Mouse (Mus musculus): ENCODE measurements at regions not wholly inside any gene's neighbourhood (a gene's known extent, or its start where the extent isn't known, plus 50 kb on each side); places are given as distances from the start of the nearest gene placed in this dataset.

DNA sequence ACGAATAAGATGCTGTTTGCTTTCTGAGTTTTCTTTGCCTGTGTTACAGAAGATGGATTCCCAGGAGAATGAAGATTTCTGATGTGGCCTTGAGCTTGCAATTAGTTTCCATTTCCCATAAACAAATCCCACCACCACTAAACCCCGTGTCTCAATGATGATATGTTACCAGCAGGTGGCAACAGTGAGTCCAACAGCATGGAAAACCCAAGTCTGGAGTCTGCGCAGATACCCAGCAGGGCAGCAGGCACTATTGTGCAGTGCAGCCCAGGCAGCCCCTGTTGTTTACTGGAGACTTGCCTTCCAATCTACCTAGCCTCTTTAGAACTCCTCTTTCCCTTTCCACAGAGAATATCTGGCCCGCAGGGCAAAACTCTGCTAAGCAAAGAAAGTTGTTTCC is 62.7 kb downstream of the Bmp2 start:
- Histone ChIP-seq H3K4me3 (no peak overlapping the region), H3K27ac (no peak overlapping the region)
- peak in 1 of 2 experiments; percentile 34 for DNase-seq (ENCODE audit: low spot score in 2 of 2)
- peak; percentile 78 for TF ChIP-seq CTCF (conservative IDR thresholded peaks at IDR 0.05)

DNA sequence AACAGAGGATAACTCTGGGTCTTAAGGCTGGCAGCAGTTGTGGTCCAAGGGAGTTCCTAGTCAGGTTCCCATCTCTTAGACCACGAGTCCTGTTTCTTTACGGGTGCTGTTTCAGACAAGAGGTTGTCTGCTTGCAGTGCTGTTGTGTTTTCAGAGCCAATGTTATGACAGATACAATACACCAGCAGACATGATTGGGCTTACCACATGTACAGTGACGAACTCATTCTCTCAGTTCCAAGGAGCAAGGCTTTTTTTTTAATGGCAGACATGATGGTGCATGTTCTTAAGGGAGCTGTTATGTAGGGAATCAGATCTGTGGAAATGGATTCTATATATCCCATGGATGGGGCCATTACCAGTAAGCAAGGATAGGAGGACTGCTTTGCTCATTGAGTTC is 63.3 kb downstream of the Bmp2 start:
- DNase-seq (ENCODE audit: low spot score in 2 of 2): no peak
- Histone ChIP-seq H3K4me3 (no peak overlapping the region), H3K27ac (no peak overlapping the region)
- TF ChIP-seq CTCF (conservative IDR thresholded peaks at IDR 0.05): no peak

DNA sequence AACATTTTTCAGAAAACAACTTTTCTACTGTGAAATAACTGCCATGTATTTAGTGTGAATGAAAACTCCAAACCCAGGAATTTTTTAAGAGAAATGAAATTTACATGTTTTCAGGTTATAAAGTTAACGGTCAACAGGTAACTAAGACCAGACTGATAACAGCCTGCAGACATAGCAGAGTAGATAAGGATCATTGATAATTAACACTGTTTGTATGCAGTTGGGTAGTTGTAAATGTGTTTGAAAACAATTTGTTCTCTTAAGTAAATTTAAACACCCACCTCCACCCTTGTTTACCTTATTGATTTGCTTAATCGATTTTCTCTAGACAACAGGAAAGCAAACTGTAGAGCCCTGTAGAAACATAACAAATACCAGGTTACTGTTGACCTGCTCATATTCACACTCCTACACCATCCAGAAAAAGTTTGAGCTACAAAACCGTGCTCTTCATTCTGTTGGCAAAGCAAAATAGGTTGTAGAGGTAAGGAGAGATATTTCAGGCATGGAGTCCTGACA is 65.4 kb downstream of the Bmp2 start:
- no peak for TF ChIP-seq CTCF (conservative IDR thresholded peaks at IDR 0.05)
- no peak overlapping the region for H3K4me3 ChIP-seq
- H3K27ac ChIP-seq: no peak overlapping the region
- DNase-seq (ENCODE audit: low spot score in 2 of 2): no peak

DNA sequence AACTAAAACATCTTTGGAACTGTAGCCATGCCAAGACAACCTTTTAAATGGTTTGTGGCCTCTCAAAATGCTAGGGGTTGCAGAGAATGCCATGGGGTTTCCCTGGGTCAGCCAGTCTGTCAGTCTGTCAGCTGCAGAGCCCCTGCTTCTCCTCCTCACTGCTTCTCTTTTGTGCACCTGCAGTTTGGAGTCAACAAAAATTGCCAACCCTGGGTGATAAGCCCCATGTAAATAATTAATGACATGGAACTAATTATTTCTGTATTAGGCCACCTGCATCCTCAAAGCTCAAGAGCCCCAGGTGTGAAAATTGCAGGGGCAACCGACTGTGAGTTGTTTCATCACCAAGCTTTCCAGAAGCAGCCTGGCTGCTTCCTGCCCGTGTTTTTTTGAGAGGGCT is 70.6 kb downstream of the Bmp2 start:
- H3K27ac ChIP-seq: no peak overlapping the region
- no peak for TF ChIP-seq CTCF (conservative IDR thresholded peaks at IDR 0.05)
- H3K4me3 ChIP-seq: no peak overlapping the region
- DNase-seq (ENCODE audit: low spot score in 2 of 2): no peak

DNA sequence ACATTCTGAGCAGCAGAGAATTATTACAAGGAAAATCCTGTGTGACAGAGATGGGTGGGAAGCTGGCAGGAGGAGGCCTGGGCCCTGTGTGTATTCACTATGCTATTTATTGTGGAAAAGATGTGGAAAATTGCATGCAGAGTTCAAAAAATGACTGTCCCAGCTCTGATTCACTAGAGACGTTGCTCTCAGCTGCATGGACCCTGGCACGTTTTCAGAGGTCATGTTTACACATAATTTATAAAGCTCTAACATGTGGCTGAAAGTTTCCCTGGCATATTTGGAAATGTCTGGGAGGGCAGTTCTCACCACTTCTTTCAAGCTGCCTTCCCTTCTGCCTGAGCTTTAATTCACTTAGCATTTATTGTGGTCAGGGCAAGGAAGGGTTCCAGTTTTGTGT is 73.6 kb downstream of the Bmp2 start:
- DNase-seq (ENCODE audit: low spot score in 2 of 2): no peak
- TF ChIP-seq CTCF (conservative IDR thresholded peaks at IDR 0.05): no peak
- Histone ChIP-seq H3K4me3 (no peak overlapping the region), H3K27ac (no peak overlapping the region)

DNA sequence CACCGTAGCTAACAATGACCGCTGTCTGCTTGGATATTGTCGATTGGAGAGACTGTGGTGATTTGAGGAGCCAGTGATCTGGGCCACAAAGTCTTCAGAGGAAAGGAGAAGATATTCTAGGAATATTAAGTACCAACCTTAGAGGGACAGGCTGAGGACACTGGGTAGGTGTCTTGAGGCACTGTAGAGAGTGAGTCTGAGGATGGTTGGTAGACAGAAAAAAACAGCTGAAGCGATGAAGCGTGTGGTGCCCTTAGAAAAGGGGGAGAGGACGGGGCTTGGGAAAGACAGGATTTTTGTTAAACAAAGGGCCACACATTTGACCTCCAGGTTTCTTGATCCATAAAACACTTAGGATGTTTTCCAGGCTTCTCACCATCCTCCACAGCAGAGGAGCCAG is 76.9 kb downstream of the Bmp2 start:
- no peak overlapping the region for H3K27ac ChIP-seq
- DNase-seq (ENCODE audit: low spot score in 2 of 2): no peak
- TF ChIP-seq CTCF (conservative IDR thresholded peaks at IDR 0.05): no peak
- H3K4me3 ChIP-seq: no peak overlapping the region

DNA sequence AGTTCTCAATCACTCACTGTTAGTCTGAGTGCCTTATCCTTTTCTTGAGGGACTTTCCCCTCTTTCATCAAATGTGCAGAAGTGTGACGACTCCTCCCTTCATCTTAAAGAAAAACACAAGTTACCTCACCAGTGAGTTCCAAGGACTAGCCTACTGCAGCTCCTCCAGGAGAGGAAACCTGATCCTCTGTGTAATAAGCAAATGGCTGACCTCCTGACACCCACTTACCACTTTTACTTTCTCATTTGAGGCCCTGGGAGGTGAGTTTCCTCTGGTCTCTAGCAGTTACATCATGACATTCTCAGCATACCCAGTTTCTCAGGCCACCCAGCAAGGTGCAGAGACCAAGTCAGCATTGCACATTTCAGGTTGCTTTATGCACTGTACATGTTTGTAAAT is 83.5 kb downstream of the Bmp2 start:
- no peak for TF ChIP-seq CTCF (conservative IDR thresholded peaks at IDR 0.05)

DNA sequence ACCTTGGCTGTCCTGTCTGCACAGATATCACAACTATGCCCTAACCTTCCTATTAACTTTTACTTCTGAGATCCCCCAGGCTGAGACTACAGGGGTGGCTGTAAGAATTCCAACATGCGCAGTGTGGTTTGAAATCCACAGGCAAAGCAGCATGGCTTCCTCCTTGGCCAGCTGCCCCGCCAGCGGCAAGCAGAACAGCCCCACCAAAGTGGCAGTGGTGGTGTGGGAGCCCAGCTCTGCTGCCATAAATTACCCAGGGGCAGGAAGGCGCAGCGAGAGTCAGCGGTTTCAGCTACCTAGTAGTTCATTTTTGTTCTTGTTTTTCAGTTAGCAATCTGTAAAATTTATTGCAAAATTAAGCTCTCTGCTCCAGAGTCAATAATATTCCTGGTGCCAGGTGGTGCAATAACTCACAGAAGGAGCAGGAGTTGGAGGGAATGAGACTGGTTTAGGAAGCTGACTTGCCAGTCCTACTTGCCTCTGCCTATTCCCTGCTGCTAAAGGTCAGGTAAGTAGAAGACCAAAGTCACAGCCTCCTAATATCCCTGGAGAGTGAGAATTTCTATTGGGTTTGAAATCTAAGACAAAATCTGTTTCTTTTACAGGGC is 98.0 kb downstream of the Bmp2 start:
- TF ChIP-seq CTCF (conservative IDR thresholded peaks at IDR 0.05): no peak
- Histone ChIP-seq H3K4me3 (no peak overlapping the region), H3K27ac (no peak overlapping the region)
- no peak for DNase-seq (ENCODE audit: low spot score in 2 of 2)

More for the DNA sequence above, 83.5 kb downstream of the Bmp2 start:
- no peak overlapping the region for H3K27ac ChIP-seq
- no peak for DNase-seq (ENCODE audit: low spot score in 2 of 2)
- H3K4me3 ChIP-seq: no peak overlapping the region

DNA sequence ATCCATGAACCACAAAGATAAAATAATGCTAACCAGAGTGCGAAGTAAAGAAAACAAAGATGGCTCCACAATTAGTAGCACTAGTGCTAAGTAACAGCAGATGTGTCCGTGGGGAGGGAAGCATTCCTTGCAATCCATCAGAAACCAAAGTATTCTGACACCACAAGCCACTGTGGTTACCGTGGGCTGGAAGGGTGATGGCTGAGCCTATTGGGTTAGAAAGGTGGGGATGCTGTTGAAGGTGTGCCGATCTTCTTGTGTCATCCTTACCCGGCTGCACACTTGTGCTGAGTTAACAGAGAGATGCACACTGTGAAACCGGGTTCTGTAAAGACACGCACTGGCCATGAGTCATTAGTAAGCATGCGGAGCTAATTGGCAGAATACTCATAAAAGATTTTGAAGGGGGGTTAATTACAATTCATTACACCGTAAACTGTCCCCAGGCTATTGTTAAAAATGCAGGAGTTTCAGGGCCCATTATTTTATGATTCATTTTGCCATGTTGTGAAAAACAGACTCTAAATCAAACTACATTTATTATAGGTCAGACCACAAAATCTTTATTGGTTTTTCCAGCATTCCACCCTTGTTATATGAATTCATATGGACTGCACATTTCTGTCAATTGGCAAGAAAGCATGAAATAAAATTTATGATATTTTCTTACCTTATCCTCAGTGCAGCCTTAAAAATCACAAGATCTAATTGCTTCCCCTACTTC is 114.5 kb downstream of the Bmp2 start:
- DNase-seq (ENCODE audit: low spot score in 2 of 2): no peak
- no peak overlapping the region for H3K27ac ChIP-seq
- H3K4me3 ChIP-seq: no peak overlapping the region
- TF ChIP-seq CTCF (conservative IDR thresholded peaks at IDR 0.05): no peak

DNA sequence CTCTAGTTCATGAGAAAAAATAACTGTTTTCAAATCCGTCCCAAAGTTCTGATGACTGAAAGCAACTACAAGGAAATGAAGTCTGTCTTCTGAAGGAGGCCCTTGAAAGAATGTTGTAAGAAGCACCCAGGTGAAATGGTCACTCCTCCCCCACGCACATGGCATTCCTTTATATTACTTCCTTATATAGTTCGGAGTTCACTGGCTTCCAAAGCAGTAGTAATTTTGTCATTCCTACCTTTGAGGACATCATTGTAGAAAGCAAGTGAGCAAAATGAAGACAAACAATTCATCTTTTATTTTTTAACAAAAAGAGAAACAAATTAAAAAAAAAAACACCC is 115.1 kb downstream of the Bmp2 start:
- TF ChIP-seq CTCF (conservative IDR thresholded peaks at IDR 0.05): no peak
- Histone ChIP-seq H3K27ac (no peak overlapping the region), H3K4me3 (no peak overlapping the region)
- no peak for DNase-seq (ENCODE audit: low spot score in 2 of 2)

DNA sequence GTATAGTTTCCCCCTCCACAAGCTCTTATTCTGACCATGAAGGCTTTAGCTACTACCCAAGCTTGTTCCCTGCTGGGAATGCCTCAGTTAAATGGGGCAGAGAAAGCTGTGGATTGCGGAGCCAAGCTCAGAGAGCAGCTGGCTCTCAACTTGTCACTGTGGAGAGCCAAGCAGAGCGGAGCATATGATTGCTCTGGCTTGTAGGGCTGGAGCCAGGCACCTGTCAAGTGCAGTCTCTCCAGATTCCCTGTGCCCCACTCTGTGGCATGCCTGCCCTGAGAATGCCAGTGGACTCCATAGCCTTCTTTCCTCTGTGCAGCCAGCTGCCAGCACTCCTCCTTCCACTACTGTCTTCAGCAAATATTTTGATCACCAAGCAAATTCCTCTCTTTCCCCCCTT is 117.9 kb downstream of the Bmp2 start:
- DNase-seq (ENCODE audit: low spot score in 2 of 2): no peak
- H3K4me3 ChIP-seq: no peak overlapping the region
- H3K27ac ChIP-seq: no peak overlapping the region
- TF ChIP-seq CTCF (conservative IDR thresholded peaks at IDR 0.05): no peak

DNA sequence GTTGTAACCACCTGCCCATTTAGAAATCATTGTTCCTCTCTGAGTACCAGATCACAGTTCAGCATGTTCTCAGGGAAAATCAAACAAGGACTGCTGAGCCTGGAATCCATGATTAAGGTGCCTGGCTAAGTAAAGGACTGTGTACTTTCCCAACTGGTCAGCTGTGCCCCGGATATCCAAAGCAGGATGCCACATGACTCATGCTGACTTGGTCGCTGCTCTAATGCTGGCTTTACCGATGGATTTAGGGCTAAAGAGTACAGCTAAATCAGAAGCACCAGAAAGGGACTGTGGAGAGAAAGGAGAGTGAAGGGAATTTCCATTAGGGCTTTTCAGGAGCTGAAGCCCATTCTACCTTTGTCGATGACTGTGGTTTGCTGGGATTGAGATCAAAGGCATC is 119.6 kb downstream of the Bmp2 start:
- no peak for TF ChIP-seq CTCF (conservative IDR thresholded peaks at IDR 0.05)
- Histone ChIP-seq H3K27ac (no peak overlapping the region), H3K4me3 (no peak overlapping the region)
- DNase-seq (ENCODE audit: low spot score in 2 of 2): no peak

DNA sequence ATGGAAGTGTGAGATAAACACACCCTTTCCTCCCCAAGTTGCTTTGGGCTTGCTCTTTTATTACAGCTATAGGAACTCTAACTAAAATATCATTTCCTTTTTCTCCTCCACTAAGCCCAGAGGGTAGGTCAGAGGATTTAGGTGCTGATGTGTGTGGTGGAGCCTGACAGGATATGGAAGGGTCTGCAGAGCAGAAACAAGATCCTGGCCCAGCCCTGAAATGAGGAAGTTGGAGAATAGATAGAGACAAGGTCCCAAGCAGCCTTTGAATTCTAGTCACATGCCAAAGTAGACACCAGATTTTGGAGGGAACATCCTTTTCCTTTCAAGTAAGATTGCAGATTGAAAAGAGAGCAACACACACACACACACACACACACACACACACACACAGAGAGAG is 132.4 kb downstream of the Bmp2 start:
- DNase-seq (ENCODE audit: low spot score in 2 of 2): no peak
- H3K27ac ChIP-seq: no peak overlapping the region
- no peak for TF ChIP-seq CTCF (conservative IDR thresholded peaks at IDR 0.05)
- H3K4me3 ChIP-seq: no peak overlapping the region

DNA sequence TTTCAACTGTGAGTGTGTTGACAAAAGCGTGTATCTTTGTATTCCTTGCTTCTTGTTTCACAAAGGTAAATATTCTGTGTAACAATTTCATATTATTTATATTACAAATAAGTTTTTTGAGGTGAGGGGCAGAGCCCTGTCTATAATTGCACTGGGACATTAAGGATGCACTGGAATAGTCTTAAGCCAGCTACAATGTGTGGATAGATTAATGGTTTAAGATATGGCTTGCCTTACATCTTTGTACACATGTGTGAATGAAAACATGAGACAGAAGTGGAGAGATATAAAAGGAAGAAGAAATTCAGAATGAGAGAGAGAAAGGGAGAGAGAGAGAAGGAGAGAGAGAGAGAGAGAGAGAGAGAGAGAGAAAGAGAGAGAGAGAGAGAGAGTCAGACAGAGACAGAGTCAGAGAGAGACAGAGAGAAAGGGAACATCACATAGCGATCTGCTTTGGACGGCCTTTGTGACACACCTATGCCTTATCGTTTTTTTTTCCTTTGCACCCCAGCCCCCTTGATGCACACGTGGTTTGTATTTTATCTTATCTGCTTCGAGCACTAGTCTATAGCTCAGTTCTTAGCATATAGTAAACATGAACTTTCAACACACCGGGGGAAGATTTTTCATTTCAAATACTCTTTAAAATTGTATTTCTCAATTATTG is 136.3 kb downstream of the Bmp2 start:
- Histone ChIP-seq H3K27ac (no peak overlapping the region), H3K4me3 (no peak overlapping the region)
- TF ChIP-seq CTCF (conservative IDR thresholded peaks at IDR 0.05): no peak
- no peak for DNase-seq (ENCODE audit: low spot score in 2 of 2)

Measured in layer of hippocampus, adult 2 months (tissue).